Mouse (Mus musculus): ENCODE results near the gene Lypd4.
"Not testable (repeated sequence)": the region's sequence is repeated elsewhere in the genome, so short reads cannot be mapped to it uniquely, and the experiment has no call there.

Gene Lypd4

GRCm38 (mm10) chr7:24869532-24870165, at the start of gene Lypd4, which contains the start of gene Dmrtc2:
Gene Lypd4, minus strand, starts transcription at chr7:24869941.
Gene Dmrtc2, plus strand, starts transcription at chr7:24870057.
- in situ Hi-C loops (cut with MboI, MseI): no loop called here

- in situ Hi-C loops (cut with MboI, MseI): no loop called here
Measured at GRCm38 (mm10) chr7:24918763-24919323, 49.1 kb upstream of the Lypd4 start.

- in situ Hi-C loops (cut with MboI, MseI): no loop called here
Measured at GRCm38 (mm10) chr7:24912480-24912879, 42.7 kb upstream of the Lypd4 start.

GRCm38 (mm10) chr7:24907211-24907748, 37.5 kb upstream of the Lypd4 start:
- in situ Hi-C loops (cut with MboI, MseI): loop anchor here (10.0 kb wide), 1 partner anchor 502 kb away; no protein-coding TSS in a partner anchor

GRCm38 (mm10) chr7:24906551-24906950, 36.8 kb upstream of the Lypd4 start:
- in situ Hi-C loops (cut with MboI, MseI): loop anchor here (10.0 kb wide), 1 partner anchor 502 kb away; no protein-coding TSS in a partner anchor

- in situ Hi-C loops (cut with MboI, MseI): loop anchor here (10.0 kb wide), 1 partner anchor 500 kb away; no protein-coding TSS in a partner anchor
Measured at GRCm38 (mm10) chr7:24904936-24905335, 35.2 kb upstream of the Lypd4 start.

- in situ Hi-C loops (cut with MboI, MseI): loop anchor here (10.0 kb wide), 1 partner anchor 499 kb away; no protein-coding TSS in a partner anchor
Measured at GRCm38 (mm10) chr7:24904070-24904483, 34.3 kb upstream of the Lypd4 start.

- in situ Hi-C loops (cut with MboI, MseI): loop anchor here (10.0 kb wide), 1 partner anchor 499 kb away; no protein-coding TSS in a partner anchor
Measured at GRCm38 (mm10) chr7:24903444-24903825, 33.7 kb upstream of the Lypd4 start.

- in situ Hi-C loops (cut with MboI, MseI): loop anchor here (10.0 kb wide), 1 partner anchor 498 kb away; no protein-coding TSS in a partner anchor
Measured at GRCm38 (mm10) chr7:24902630-24903443, 33.1 kb upstream of the Lypd4 start, which contains the start of gene Arhgef1. Gene Arhgef1, plus strand, starts transcription at chr7:24902912.

GRCm38 (mm10) chr7:24902264-24902629, 32.5 kb upstream of the Lypd4 start:
- in situ Hi-C loops (cut with MboI, MseI): loop anchor here (10.0 kb wide), 1 partner anchor 497 kb away; no protein-coding TSS in a partner anchor

- in situ Hi-C loops (cut with MboI, MseI): loop anchor here (10.0 kb wide), 1 partner anchor 497 kb away; no protein-coding TSS in a partner anchor
Measured at GRCm38 (mm10) chr7:24901842-24902241, 32.1 kb upstream of the Lypd4 start.

- in situ Hi-C loops (cut with MboI, MseI): loop anchor here (10.0 kb wide), 1 partner anchor 496 kb away; no protein-coding TSS in a partner anchor
Measured at GRCm38 (mm10) chr7:24901114-24901513, 31.4 kb upstream of the Lypd4 start.

- in situ Hi-C loops (cut with MboI, MseI): no loop called here
Measured at GRCm38 (mm10) chr7:24897959-24898358, 28.2 kb upstream of the Lypd4 start.

GRCm38 (mm10) chr7:24897224-24897623, 27.5 kb upstream of the Lypd4 start, which contains the start of gene Cd79a:
Gene Cd79a, plus strand, starts transcription at chr7:24897381.
- in situ Hi-C loops (cut with MboI, MseI): no loop called here

GRCm38 (mm10) chr7:24896269-24896668, 26.5 kb upstream of the Lypd4 start:
- in situ Hi-C loops (cut with MboI, MseI): no loop called here

- in situ Hi-C loops (cut with MboI, MseI): not testable (repeated sequence)
Measured at GRCm38 (mm10) chr7:24895749-24896148, 26.0 kb upstream of the Lypd4 start.

GRCm38 (mm10) chr7:24892125-24892583, 22.4 kb upstream of the Lypd4 start:
- in situ Hi-C loops (cut with MboI, MseI): no loop called here

- in situ Hi-C loops (cut with MboI, MseI): no loop called here
Measured at GRCm38 (mm10) chr7:24891241-24892124, 21.7 kb upstream of the Lypd4 start.

- in situ Hi-C loops (cut with MboI, MseI): no loop called here
Measured at GRCm38 (mm10) chr7:24890281-24891216, 20.8 kb upstream of the Lypd4 start.

Data from T-helper 1 cell (primary cell).